Comparison of ENCODE assay signal across 8 mouse cellular contexts in the genomic region with DNA sequence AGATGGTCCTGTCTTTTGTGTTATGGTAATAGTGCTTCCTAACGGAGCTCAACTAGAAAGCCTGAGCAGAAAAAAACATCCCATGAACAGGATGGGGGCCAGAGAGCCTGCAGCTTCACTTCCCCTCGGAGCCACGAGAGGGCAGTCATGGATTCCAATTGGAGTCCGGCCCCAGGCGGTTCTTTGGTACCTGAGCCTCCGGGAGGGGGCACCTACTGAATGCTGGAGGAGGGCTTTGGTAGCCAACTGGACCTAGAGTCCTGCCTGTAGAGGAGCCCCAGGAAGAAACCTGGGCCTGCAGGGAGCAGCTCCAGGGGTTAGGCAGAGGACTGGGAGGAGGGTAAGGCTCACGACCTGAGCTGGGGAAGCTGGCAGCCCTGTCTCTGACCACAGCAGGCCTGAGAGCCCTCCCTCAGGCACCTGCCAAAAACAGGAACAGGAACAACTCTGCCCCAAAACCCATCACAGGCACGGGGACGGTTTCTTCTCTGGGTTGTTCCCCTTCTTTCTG. TPM values are rescaled to one million over a fixed set of nuclear protein-coding genes. Genes with fewer than 3 reads are reported as not detected.
DNase-seq lines count a peak whose midpoint lies in the region; TF ChIP-seq lines count a peak whose summit lies in the region.

No protein-coding gene starts in this region.

- no peak overlapping the region for H3K4me3 ChIP-seq in left cerebral cortex, adult 2 months
- peak overlapping the region; percentile 82 for H3K4me3 ChIP-seq in megakaryocyte, embryonic 14.5 days (replicated peaks)

- H3K27ac ChIP-seq in left cerebral cortex, adult 2 months, result peak overlapping the region; percentile 0; the same call in 1 of the 2 replicates

- H3K27me3 ChIP-seq in megakaryocyte, embryonic 14.5 days (replicated peaks), result no peaks in the 10 kb centered on the region

- peak; percentile 45 for DNase-seq in WW6 (ENCODE audit: low read depth, low spot score)
- DNase-seq in cerebellum, postnatal 4 days (ENCODE audit: low spot score in 2 of 2), result peak; percentile 94 to 96
- DNase-seq in gastrocnemius, adult 8-10 months (ENCODE audit: low spot score in 2 of 2), result peak; percentile 89 to 90
- peak; percentile 56 for DNase-seq in hindlimb bud, embryonic 11.5 days (ENCODE audit: extremely low spot score, low read depth, low spot score)
- peak; percentile 87 to 94 for DNase-seq in left cerebral cortex, adult 2 months (ENCODE audit: extremely low spot score in 1 of 2, low spot score in 2 of 2)
- DNase-seq in right cerebral cortex, adult 2 months (ENCODE audit: low spot score in 2 of 2), result peak; percentile 94 to 95
- peak; percentile 92 for DNase-seq in urinary bladder, postnatal 14 days (ENCODE audit: low spot score)

- intact Hi-C loops in left cerebral cortex, adult 2 months (cut with DNase I), result loop anchor here (1.0 to 2.0 kb wide), 4 partner anchors 132 to 350 kb away; a partner anchor contains a TSS

- no peaks in the 10 kb centered on the region for H3K9me3 ChIP-seq in megakaryocyte, embryonic 14.5 days

- peaks cover 63% of the 10 kb centered on the region for H3K36me3 ChIP-seq in megakaryocyte, embryonic 14.5 days (replicated peaks; ENCODE audit: low read length)

- H3K4me1 ChIP-seq in megakaryocyte, embryonic 14.5 days, result peaks cover 48% of the 10 kb centered on the region

- peak; percentile 99 for TF ChIP-seq CTCF in left cerebral cortex, adult 2 months (IDR thresholded peaks at IDR 0.05)

RNA-seq across cellular contexts. Expression of a gene that starts 32.4 kb away (rescaled TPM):
- total RNA-seq in gastrocnemius, adult 8-10 months (2022), result 1 to 10 TPM; 8.2 to 9.4 (median 9.1) TPM
- 10 to 100 TPM; 11.8 to 13.2 TPM for total RNA-seq in left cerebral cortex, adult 2 months (2021)
- polyA plus RNA-seq in megakaryocyte, embryonic 14.5 days (2012; ENCODE audit: insufficient read depth, low replicate concordance), result 8.2 and 14.1 TPM in 2 replicates

RNA-seq across cellular contexts. Expression of a gene that starts 49.3 kb away (rescaled TPM):
- 10 to 100 TPM; 21.3 to 23.9 (median 23.1) TPM for total RNA-seq in gastrocnemius, adult 8-10 months (2022)
- total RNA-seq in left cerebral cortex, adult 2 months (2021), result 10 to 100 TPM; 56.6 to 60.0 TPM
- 8.0 and 12.5 TPM in 2 replicates for polyA plus RNA-seq in megakaryocyte, embryonic 14.5 days (2012; ENCODE audit: insufficient read depth, low replicate concordance)

Comparison
In these comparisons a context has a peak if more than half of its experiments do, and no peak if none do; other contexts are left out.
1. DNase-seq: peak in every context shown above with its lines; median percentile 95 in cerebellum, postnatal 4 days; 94 in right cerebral cortex, adult 2 months; 92 in urinary bladder, postnatal 14 days; 90 in left cerebral cortex, adult 2 months; 90 in gastrocnemius, adult 8-10 months; 56 in hindlimb bud, embryonic 11.5 days; 45 in WW6.